Mouse (Mus musculus) testis, adult 2 months (tissue): Measurements from ENCODE around the gene Tnnt2.

Experiments used
- CTCF ChIP-seq: fragments of 200-500 bp; IDR thresholded peaks from 2 replicates; pipeline ENCODE4 v1.5.1; 2012; ENCODE audit warnings: low read depth, mild to moderate bottlenecking, inconsistent platforms, low read length, moderate library complexity; ENCODE audit not compliant: control insufficient read depth, insufficient read depth, insufficient replicate concordance
- POLR2A ChIP-seq: fragments of 200-500 bp; IDR thresholded peaks from 2 replicates; pipeline ENCODE4 v1.6.1; 2012; ENCODE audit warnings: low read depth, mild to moderate bottlenecking, inconsistent platforms, low read length, moderate library complexity; ENCODE audit not compliant: control insufficient read depth

- TF ChIP-seq CTCF (no peak), POLR2A (no peak)
Measured at GRCm38 (mm10) chr1:135895367-135895766, 59.2 kb downstream of the Tnnt2 start.
